Mouse (Mus musculus) heart, postnatal 0 days (tissue): ENCODE data around the gene Ankrd55.

Experiments used
- CTCF ChIP-seq: IDR thresholded peaks from 2 replicates; pipeline ENCODE4 v1.5.1; 2016; ENCODE audit warnings: antibody characterized with exemption, control low read depth, low read depth
- EP300 ChIP-seq: IDR thresholded peaks from 2 replicates; pipeline ENCODE4 v1.6.1; 2016; ENCODE audit warnings: antibody characterized with exemption, low read depth

DNA sequence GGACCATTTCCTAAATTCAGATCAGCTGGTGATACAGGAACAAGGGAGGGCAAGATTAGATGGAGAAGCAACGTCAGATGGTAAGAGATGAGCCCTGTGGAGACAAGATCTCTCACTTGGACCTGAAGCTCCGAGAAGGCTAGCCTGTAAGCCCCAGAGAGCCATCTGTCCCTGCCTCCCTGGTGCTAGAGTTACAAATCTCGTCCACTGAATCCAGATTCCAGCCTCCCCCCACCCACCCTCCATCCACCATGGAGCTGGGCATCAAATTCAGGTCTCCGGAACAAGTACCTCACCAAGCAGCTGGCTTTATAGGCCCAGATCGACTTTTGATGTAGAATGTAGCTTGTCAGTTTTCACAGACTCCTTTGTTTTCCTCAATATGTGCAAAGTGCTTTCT lies 32.4 kb upstream of the Ankrd55 start:
- TF ChIP-seq CTCF (no peak), EP300 (no peak)
